Mouse (Mus musculus) layer of hippocampus, postnatal 36 days (tissue): ENCODE data around the gene Sulf2. TPM values are rescaled to one million over a fixed set of nuclear protein-coding genes. Genes with fewer than 3 reads are reported as not detected.

Source experiments
- DNase-seq, 2 experiments: peaks; one replicate each; pipeline ENCODE4 v3.0.0; 2022
- total RNA-seq, 2 experiments: library from RNA; stranded (reverse); gene quantifications; 2 replicates each; pipeline ENCODE4 v1.2.3; 2021

Gene Sulf2
- total RNA-seq, 2 experiments from 2014 or later = 110 to 111 TPM

- DNase-seq = peak; percentile 55 to 63
These were observed 70.5 kb downstream of the Sulf2 start for GRCm38 (mm10) chr2:166084964-166085363.

GRCm38 (mm10) chr2:166084111-166084510, 71.4 kb downstream of the Sulf2 start:
- no peak for DNase-seq

GRCm38 (mm10) chr2:166083542-166084031, 71.9 kb downstream of the Sulf2 start:
- no peak for DNase-seq

GRCm38 (mm10) chr2:166082661-166083060, 72.8 kb downstream of the Sulf2 start:
- DNase-seq = no peak

- DNase-seq = peak; percentile 57 to 63
These were observed 73.3 kb downstream of the Sulf2 start for GRCm38 (mm10) chr2:166082193-166082592.

GRCm38 (mm10) chr2:166080967-166081750, 74.3 kb downstream of the Sulf2 start:
- no peak for DNase-seq

- DNase-seq = no peak
These were observed 75.2 kb downstream of the Sulf2 start for GRCm38 (mm10) chr2:166079961-166080885.

GRCm38 (mm10) chr2:166079231-166079630, 76.2 kb downstream of the Sulf2 start:
- no peak for DNase-seq

- DNase-seq = no peak
These were observed 78.1 kb downstream of the Sulf2 start for GRCm38 (mm10) chr2:166077371-166077770.

- no peak for DNase-seq
These were observed 81.1 kb downstream of the Sulf2 start for GRCm38 (mm10) chr2:166074322-166074721.

- no peak for DNase-seq
These were observed 82.4 kb downstream of the Sulf2 start for GRCm38 (mm10) chr2:166073082-166073481.

- DNase-seq = no peak
These were observed 83.6 kb downstream of the Sulf2 start for GRCm38 (mm10) chr2:166071889-166072288.

- DNase-seq = no peak
These were observed 84.0 kb downstream of the Sulf2 start for GRCm38 (mm10) chr2:166071481-166071880.

- DNase-seq = no peak
These were observed 85.7 kb downstream of the Sulf2 start for GRCm38 (mm10) chr2:166069738-166070137.

- no peak for DNase-seq
These were observed 86.3 kb downstream of the Sulf2 start for GRCm38 (mm10) chr2:166069164-166069563.

GRCm38 (mm10) chr2:166068261-166068660, 87.2 kb downstream of the Sulf2 start:
- no peak for DNase-seq

- no peak for DNase-seq
These were observed 89.0 kb downstream of the Sulf2 start for GRCm38 (mm10) chr2:166066434-166066833.

GRCm38 (mm10) chr2:166062431-166062830, 93.0 kb downstream of the Sulf2 start:
- no peak for DNase-seq

GRCm38 (mm10) chr2:166062008-166062407, 93.5 kb downstream of the Sulf2 start:
- DNase-seq = no peak

- DNase-seq = peak; percentile 62 to 66
These were observed 95.6 kb downstream of the Sulf2 start for GRCm38 (mm10) chr2:166059684-166060423.

GRCm38 (mm10) chr2:166054002-166054539, 101.4 kb downstream of the Sulf2 start:
- no peak for DNase-seq

- no peak for DNase-seq
These were observed 103.5 kb downstream of the Sulf2 start for GRCm38 (mm10) chr2:166051966-166052365.
